Mouse (Mus musculus): ENCODE data around the gene Ccdc13. TPM values are rescaled to one million over a fixed set of nuclear protein-coding genes. Genes with fewer than 3 reads are reported as not detected.

The Ccdc13 gene
- polyA plus RNA-seq, 1 experiment from 2014 or later = not detected

DNA sequence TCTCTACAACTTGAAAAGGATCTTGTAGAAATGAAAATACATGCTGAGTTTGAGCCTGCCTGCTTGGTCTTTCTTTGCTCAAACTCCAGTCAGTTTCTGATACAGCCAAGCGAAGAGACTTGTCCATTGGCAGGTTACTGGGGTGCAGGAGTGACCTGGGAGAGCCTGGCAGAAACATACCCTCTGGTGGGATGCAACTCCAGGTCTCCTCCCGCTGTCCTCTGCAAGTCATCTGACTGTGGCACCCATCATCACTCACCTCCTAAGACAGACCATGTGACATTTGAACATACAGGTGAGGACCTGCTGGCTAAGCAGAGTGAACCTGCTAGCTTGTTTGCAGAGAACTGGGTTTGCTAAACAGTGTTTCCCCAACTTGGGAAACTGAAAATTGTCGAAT is 82.5 kb downstream of the Ccdc13 start:
- H3K27ac ChIP-seq = no peak overlapping the region
- H3K27me3 ChIP-seq (replicated peaks) = peaks cover 45% of the 10 kb centered on the region
- H3K9ac ChIP-seq = no peak overlapping the region
- H3K9me3 ChIP-seq (replicated peaks) = no peaks in the 10 kb centered on the region
- WGBS (ENCODE audit: insufficient replicate concordance) = 81% methylated on average over 3 of the region's 3 CpGs
- no peak overlapping the region for H3K4me3 ChIP-seq
- ATAC-seq = no peak
- no peak overlapping the region for H3K4me2 ChIP-seq
- peaks cover 30% of the 10 kb centered on the region for H3K4me1 ChIP-seq
- H3K36me3 ChIP-seq = peaks cover 49% of the 10 kb centered on the region

DNA sequence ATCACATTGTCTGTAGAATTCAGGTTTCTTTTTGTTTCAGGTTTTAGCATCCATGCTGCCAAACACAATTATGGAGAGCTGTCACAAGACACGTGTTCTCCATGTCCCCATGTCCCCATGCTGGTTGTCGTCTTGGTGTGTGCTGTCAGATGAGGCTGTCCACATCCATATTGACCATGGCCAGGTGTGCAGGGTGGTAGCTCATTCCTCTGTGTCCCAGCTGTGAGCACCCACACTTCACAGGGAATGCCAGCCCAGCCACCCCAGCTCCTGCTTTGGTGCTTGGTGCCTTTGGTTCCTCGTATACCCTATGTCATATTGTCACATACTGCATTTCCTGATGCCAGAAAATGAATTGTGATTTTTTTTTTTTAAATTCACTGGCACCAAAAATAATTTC is 84.6 kb downstream of the Ccdc13 start:
- H3K4me3 ChIP-seq = no peak overlapping the region
- H3K9me3 ChIP-seq (replicated peaks) = no peaks in the 10 kb centered on the region
- H3K27ac ChIP-seq = no peak overlapping the region
- no peak for ATAC-seq
- H3K9ac ChIP-seq = no peak overlapping the region
- 84% methylated on average over 3 of the region's 3 CpGs for WGBS (ENCODE audit: insufficient replicate concordance)
- H3K4me2 ChIP-seq = no peak overlapping the region
- peaks cover 23% of the 10 kb centered on the region for H3K27me3 ChIP-seq (replicated peaks)
- H3K4me1 ChIP-seq = peaks cover 17% of the 10 kb centered on the region
- peaks cover 71% of the 10 kb centered on the region for H3K36me3 ChIP-seq

DNA sequence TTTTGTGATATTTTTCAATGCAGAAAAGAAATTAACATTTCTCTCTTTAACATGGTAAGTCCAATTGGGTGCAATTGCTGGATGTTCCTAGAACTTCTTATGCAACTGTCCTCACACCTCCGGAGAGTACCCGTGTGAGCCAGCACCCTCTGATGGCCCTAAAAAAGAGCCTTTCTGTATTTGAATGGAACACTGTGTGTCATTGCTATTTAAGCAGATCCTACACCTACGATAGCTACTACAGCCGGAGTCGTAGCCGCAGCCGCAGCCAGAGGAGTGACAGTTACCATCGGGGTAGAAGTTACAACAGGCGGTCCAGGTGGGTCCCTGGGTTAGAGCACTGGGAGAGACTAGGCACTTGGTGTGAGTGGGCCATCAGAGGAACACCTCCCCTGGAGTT is 86.5 kb downstream of the Ccdc13 start:
- peaks cover 5% of the 10 kb centered on the region for H3K27me3 ChIP-seq (replicated peaks)
- H3K36me3 ChIP-seq = peaks cover 90% of the 10 kb centered on the region
- no peak overlapping the region for H3K4me2 ChIP-seq
- H3K4me1 ChIP-seq = peaks cover under 1% of the 10 kb centered on the region; the same call in 1 of the 2 replicates
- H3K9me3 ChIP-seq (replicated peaks) = no peaks in the 10 kb centered on the region
- H3K9ac ChIP-seq = no peak overlapping the region
- WGBS (ENCODE audit: insufficient replicate concordance) = 93% methylated on average over 9 of the region's 9 CpGs
- H3K4me3 ChIP-seq = no peak overlapping the region
- no peak for ATAC-seq
- no peak overlapping the region for H3K27ac ChIP-seq

Other genes starting within 250 kb of the Ccdc13 start
- 0.23 and 0.29 TPM in 2 replicates for gene Lyzl4, start 197.4 kb downstream of the Ccdc13 start, polyA plus RNA-seq (2016; fragmentation: Nextera tagmentation; extraction: Ambion mirVana)
- gene Vipr1, start 196.7 kb downstream of the Ccdc13 start, polyA plus RNA-seq (2016; fragmentation: Nextera tagmentation; extraction: Ambion mirVana) = 0.14 and 0.23 TPM in 2 replicates
- 4.4 and 5.1 TPM in 2 replicates for gene Sec22c, start 134.0 kb downstream of the Ccdc13 start, polyA plus RNA-seq (2016; fragmentation: Nextera tagmentation; extraction: Ambion mirVana)
- gene Ss18l2, start 129.1 kb downstream of the Ccdc13 start, polyA plus RNA-seq (2016; fragmentation: Nextera tagmentation; extraction: Ambion mirVana) = 77.5 and 89.3 TPM in 2 replicates
- 34.0 and 38.9 TPM in 2 replicates for gene Nktr, start 120.3 kb downstream of the Ccdc13 start, polyA plus RNA-seq (2016; fragmentation: Nextera tagmentation; extraction: Ambion mirVana)
- gene Zfp651, start 80.1 kb downstream of the Ccdc13 start, polyA plus RNA-seq (2016; fragmentation: Nextera tagmentation; extraction: Ambion mirVana) = 1.9 and 2.6 TPM in 2 replicates
- 0.06 and 0.26 TPM in 2 replicates for gene Klhl40, start 61.9 kb downstream of the Ccdc13 start, polyA plus RNA-seq (2016; fragmentation: Nextera tagmentation; extraction: Ambion mirVana)
- not detected in 2 replicates for gene Hhatl, start 47.0 kb downstream of the Ccdc13 start, polyA plus RNA-seq (2016; fragmentation: Nextera tagmentation; extraction: Ambion mirVana)
- 135 and 145 TPM in 2 replicates for gene Higd1a, start 18.9 kb upstream of the Ccdc13 start, polyA plus RNA-seq (2016; fragmentation: Nextera tagmentation; extraction: Ambion mirVana)
- gene Ackr2, start 58.9 kb upstream of the Ccdc13 start, polyA plus RNA-seq (2016; fragmentation: Nextera tagmentation; extraction: Ambion mirVana) = 0.16 and 0.19 TPM in 2 replicates
- gene Cyp8b1, start 76.8 kb upstream of the Ccdc13 start, polyA plus RNA-seq (2016; fragmentation: Nextera tagmentation; extraction: Ambion mirVana) = 0.22 and 0.27 TPM in 2 replicates
- gene Fam198a, start 111.5 kb upstream of the Ccdc13 start, polyA plus RNA-seq (2016; fragmentation: Nextera tagmentation; extraction: Ambion mirVana) = 0.20 and 0.44 TPM in 2 replicates
- gene Pomgnt2, start 157.6 kb upstream of the Ccdc13 start, polyA plus RNA-seq (2016; fragmentation: Nextera tagmentation; extraction: Ambion mirVana) = 3.4 and 3.5 TPM in 2 replicates